Mouse (Mus musculus) left cerebral cortex, adult 2 months (tissue): ENCODE results near the gene Shpk. TPM values are rescaled to one million over a fixed set of nuclear protein-coding genes. Genes with fewer than 3 reads are reported as not detected.

Experiments used
- DNase-seq, 2 experiments: peaks; one replicate each; pipeline ENCODE4 v3.0.0; 2021 to 2022; ENCODE audit warnings: low spot score in 2 of 2, mixed read lengths in 1 of 2; ENCODE audit errors: extremely low spot score in 1 of 2
- H3K27ac ChIP-seq: fragments of 200-600 bp; 2 replicates; pipeline ENCODE4 v1.8.1; 2022
- H3K4me3 ChIP-seq: fragments of 200-600 bp; 2 replicates; pipeline ENCODE4 v1.8.1; 2022
- CTCF ChIP-seq: fragments of 200-600 bp; IDR thresholded peaks from 2 replicates; pipeline ENCODE4 v1.8.1; 2022; ENCODE audit warnings: antibody characterized with exemption, mild to moderate bottlenecking, moderate library complexity
- intact Hi-C: fragments of 180-260 bp; cut with DNase I; formaldehyde crosslinking; loops from one replicate; pipeline ENCODE4 v1.15.1; 2025
- total RNA-seq, 2 experiments: library from RNA; stranded (reverse); gene quantifications; 2 replicates each; pipeline ENCODE4 v1.2.3; 2021

Gene Shpk
- total RNA-seq, 2 experiments from 2014 or later: 2.7 to 2.9 TPM

GRCm38 (mm10) chr11:73235990-73236701, 36.9 kb downstream of the Shpk start:
- Histone ChIP-seq H3K4me3 (no peak overlapping the region), H3K27ac (no peak overlapping the region)
- intact Hi-C loops: no loop called here
- no peak for TF ChIP-seq CTCF
- no peak for DNase-seq

GRCm38 (mm10) chr11:73236731-73237130, 37.5 kb downstream of the Shpk start:
- Histone ChIP-seq H3K4me3 (no peak overlapping the region), H3K27ac (no peak overlapping the region)
- no peak for DNase-seq
- intact Hi-C loops: no loop called here
- TF ChIP-seq CTCF: no peak

GRCm38 (mm10) chr11:73242199-73242598, 42.9 kb downstream of the Shpk start:
- intact Hi-C loops: no loop called here
- Histone ChIP-seq H3K27ac (no peak overlapping the region), H3K4me3 (no peak overlapping the region)
- DNase-seq: no peak
- no peak for TF ChIP-seq CTCF

GRCm38 (mm10) chr11:73242777-73243176, 43.5 kb downstream of the Shpk start:
- H3K27ac ChIP-seq: no peak overlapping the region
- TF ChIP-seq CTCF: no peak
- H3K4me3 ChIP-seq: no peak overlapping the region
- DNase-seq: no peak
- intact Hi-C loops: no loop called here

- no peak overlapping the region for H3K27ac ChIP-seq
- intact Hi-C loops: no loop called here
- no peak overlapping the region for H3K4me3 ChIP-seq
- no peak for TF ChIP-seq CTCF
- DNase-seq: no peak
Observed at GRCm38 (mm10) chr11:73257362-73257945, 58.2 kb downstream of the Shpk start.

GRCm38 (mm10) chr11:73258664-73259063, 59.4 kb downstream of the Shpk start:
- intact Hi-C loops: no loop called here
- no peak for TF ChIP-seq CTCF
- no peak for DNase-seq
- Histone ChIP-seq H3K4me3 (no peak overlapping the region), H3K27ac (no peak overlapping the region)

GRCm38 (mm10) chr11:73260457-73260856, 61.2 kb downstream of the Shpk start:
- no peak overlapping the region for H3K4me3 ChIP-seq
- no peak overlapping the region for H3K27ac ChIP-seq
- TF ChIP-seq CTCF: no peak
- no peak for DNase-seq
- intact Hi-C loops: no loop called here

- H3K27ac ChIP-seq: no peak overlapping the region
- TF ChIP-seq CTCF: no peak
- no peak overlapping the region for H3K4me3 ChIP-seq
- intact Hi-C loops: no loop called here
- no peak for DNase-seq
Observed at GRCm38 (mm10) chr11:73261385-73261784, 62.1 kb downstream of the Shpk start.

GRCm38 (mm10) chr11:73267267-73267666, 68.0 kb downstream of the Shpk start, which contains the start of gene Trpv3:
Gene Trpv3, plus strand, starts transcription at chr11:73267388.
- intact Hi-C loops: no loop called here
- H3K4me3 ChIP-seq: no peak within 1 kb of the TSS
- no peak within 1 kb of the TSS for H3K27ac ChIP-seq
- no peak for TF ChIP-seq CTCF
- no peak for DNase-seq

Other genes starting within 250 kb of the Shpk start
- 1 to 10 TPM; 6.9 to 7.0 TPM for gene Atp2a3, start 238.3 kb upstream of the Shpk start, total RNA-seq
- under 1 TPM; 0.20 to 0.40 TPM for gene P2rx1, start 200.4 kb upstream of the Shpk start, total RNA-seq
- gene Camkk1, start 180.5 kb upstream of the Shpk start, total RNA-seq: 100 to 1,000 TPM; 118 to 126 TPM
- 10 to 100 TPM; 10.3 to 10.7 TPM for gene Ncbp3, start 151.7 kb upstream of the Shpk start, total RNA-seq
- gene Itgae, start 108.9 kb upstream of the Shpk start, total RNA-seq: not detected
- gene Haspin, start 61.2 kb upstream of the Shpk start, total RNA-seq: under 1 TPM in 1 of 2 experiments, not detected in 1; 0.19 TPM
- gene P2rx5, start 39.0 kb upstream of the Shpk start, total RNA-seq: 1 to 10 TPM in 1 of 2 experiments, under 1 TPM in 1; 0.70 to 1.1 TPM
- gene Emc6, start 22.4 kb upstream of the Shpk start, total RNA-seq: 10 to 100 TPM; 54.6 to 55.2 TPM
- 1 to 10 TPM; 9.4 to 9.6 TPM for gene Tax1bp3, start 22.4 kb upstream of the Shpk start, total RNA-seq
- gene Ctns, start 418 bp upstream of the Shpk start, total RNA-seq: 10 to 100 TPM; 19.3 to 20.2 TPM
- gene Trpv1, start 34.8 kb downstream of the Shpk start, total RNA-seq: under 1 TPM in 1 of 2 experiments, not detected in 1; 0.27 TPM
- gene Trpv3, start 67.9 kb downstream of the Shpk start, total RNA-seq: under 1 TPM; 0.26 to 0.50 TPM
- gene Aspa, start 130.1 kb downstream of the Shpk start, total RNA-seq: 10 to 100 TPM in 1 of 2 experiments, 1 to 10 TPM in 1; 8.9 to 10.4 TPM
- gene Gm49340, start 130.3 kb downstream of the Shpk start, total RNA-seq: not detected
- gene Spata22, start 130.3 kb downstream of the Shpk start, total RNA-seq: not detected
- gene Olfr20, start 151.3 kb downstream of the Shpk start, total RNA-seq: not detected
- not detected for gene Olfr376, start 171.8 kb downstream of the Shpk start, total RNA-seq
- gene Olfr1, start 200.2 kb downstream of the Shpk start, total RNA-seq: not detected
- gene Olfr378, start 229.0 kb downstream of the Shpk start, total RNA-seq: not detected